Mouse (Mus musculus) stomach, embryonic 15.5 days (tissue): ENCODE measurements at regions not wholly inside any gene's neighbourhood (a gene's known extent, or its start where the extent isn't known, plus 50 kb on each side); places are given as distances from the start of the nearest gene placed in this dataset.

Experiments used
- ATAC-seq: fragments of 200-750 bp; cut with Nextera tagmentation; 2 replicates; pipeline ENCODE4 v1.8.0; 2017; ENCODE audit warnings: low read depth, moderate number of reproducible peaks, moderate TSS enrichment; ENCODE audit not compliant: insufficient read depth, low FRiP score
- H3K27ac ChIP-seq: fragments of 300-500 bp; sonication (generic); 2 replicates; pipeline ENCODE4 v1.5.1; 2015; ENCODE audit warnings: mild to moderate bottlenecking, inconsistent platforms
- H3K27me3 ChIP-seq: fragments of 300-500 bp; sonication (generic); replicated peaks from 2 replicates; pipeline ENCODE4 v1.6.1; 2015; ENCODE audit warnings: inconsistent platforms
- H3K36me3 ChIP-seq: fragments of 300-500 bp; sonication (generic); 2 replicates; pipeline ENCODE4 v1.6.1; 2015; ENCODE audit warnings: inconsistent platforms
- H3K4me1 ChIP-seq: fragments of 300-500 bp; sonication (generic); 2 replicates; pipeline ENCODE4 v1.6.1; 2015; ENCODE audit warnings: inconsistent platforms
- H3K4me2 ChIP-seq: fragments of 300-500 bp; sonication (generic); 2 replicates; pipeline ENCODE4 v1.6.1; 2015; ENCODE audit warnings: mild to moderate bottlenecking, inconsistent platforms
- H3K4me3 ChIP-seq: fragments of 300-500 bp; sonication (generic); replicated peaks from 2 replicates; pipeline ENCODE4 v1.5.1; 2015; ENCODE audit warnings: inconsistent platforms
- H3K9ac ChIP-seq: fragments of 300-500 bp; sonication (generic); 2 replicates; pipeline ENCODE4 v1.6.1; 2015; ENCODE audit warnings: inconsistent platforms
- H3K9me3 ChIP-seq: fragments of 300-500 bp; sonication (generic); 2 replicates; pipeline ENCODE4 v1.6.1; 2016; ENCODE audit warnings: inconsistent platforms
- WGBS: fragments of 180-500 bp; shearing (Covaris S2); methylation state at CpG from one replicate; pipeline ENCODE4 v1.1.7; 2015; 5-methylcytosine and 5-hydroxymethylcytosine counted together

GRCm38 (mm10) chr14:58538135-58538534 lies 467.8 kb downstream of the Fgf9 start:
- H3K27me3 ChIP-seq, result no peaks in the 10 kb centered on the region
- H3K36me3 ChIP-seq, result no peaks in the 10 kb centered on the region
- no peaks in the 10 kb centered on the region for H3K9me3 ChIP-seq
- H3K9ac ChIP-seq, result no peak overlapping the region
- H3K4me1 ChIP-seq, result no peaks in the 10 kb centered on the region
- H3K4me3 ChIP-seq, result no peak overlapping the region
- no peak overlapping the region for H3K27ac ChIP-seq
- WGBS, result 68% methylated on average over 6 of the region's 6 CpGs
- no peak overlapping the region for H3K4me2 ChIP-seq
- no peak for ATAC-seq

- no peaks in the 10 kb centered on the region for H3K4me1 ChIP-seq
- no peaks in the 10 kb centered on the region for H3K9me3 ChIP-seq
- no peak overlapping the region for H3K27ac ChIP-seq
- H3K9ac ChIP-seq, result no peak overlapping the region
- H3K4me2 ChIP-seq, result no peak overlapping the region
- H3K4me3 ChIP-seq, result no peak overlapping the region
- H3K36me3 ChIP-seq, result no peaks in the 10 kb centered on the region
- WGBS, result 49% methylated on average over 5 of the region's 5 CpGs
- no peaks in the 10 kb centered on the region for H3K27me3 ChIP-seq
- no peak for ATAC-seq
Measured at GRCm38 (mm10) chr14:58520976-58521549, 450.7 kb downstream of the Fgf9 start.

- Histone ChIP-seq H3K9me3 (no peaks in the 10 kb centered on the region), H3K4me3 (no peak overlapping the region), H3K4me1 (no peaks in the 10 kb centered on the region), H3K36me3 (no peaks in the 10 kb centered on the region), H3K27me3 (no peaks in the 10 kb centered on the region), H3K4me2 (no peak overlapping the region), H3K9ac (no peak overlapping the region), H3K27ac (no peak overlapping the region)
- ATAC-seq, result no peak
- WGBS, result 71% methylated on average over 5 of the region's 5 CpGs
Measured at GRCm38 (mm10) chr14:58520384-58520783, 450.0 kb downstream of the Fgf9 start.

- Histone ChIP-seq H3K27me3 (no peaks in the 10 kb centered on the region), H3K9ac (no peak overlapping the region), H3K9me3 (no peaks in the 10 kb centered on the region), H3K36me3 (no peaks in the 10 kb centered on the region), H3K4me2 (no peak overlapping the region), H3K4me1 (no peaks in the 10 kb centered on the region), H3K27ac (no peak overlapping the region), H3K4me3 (no peak overlapping the region)
- ATAC-seq, result no peak
- WGBS, result 96% methylated on average over 1 of the region's 1 CpGs
Measured at GRCm38 (mm10) chr14:58519086-58519485, 448.7 kb downstream of the Fgf9 start.

- H3K4me3 ChIP-seq, result no peak overlapping the region
- 34% methylated on average over 4 of the region's 4 CpGs for whole genome bisulfite sequencing
- no peak overlapping the region for H3K27ac ChIP-seq
- no peaks in the 10 kb centered on the region for H3K4me1 ChIP-seq
- H3K9me3 ChIP-seq, result no peaks in the 10 kb centered on the region
- no peak for ATAC-seq
- no peaks in the 10 kb centered on the region for H3K36me3 ChIP-seq
- no peaks in the 10 kb centered on the region for H3K27me3 ChIP-seq
- no peak overlapping the region for H3K4me2 ChIP-seq
- no peak overlapping the region for H3K9ac ChIP-seq
Measured at GRCm38 (mm10) chr14:58516543-58516942, 446.2 kb downstream of the Fgf9 start.

GRCm38 (mm10) chr14:58512177-58512576 lies 441.8 kb downstream of the Fgf9 start:
- H3K27me3 ChIP-seq, result no peaks in the 10 kb centered on the region
- no peaks in the 10 kb centered on the region for H3K9me3 ChIP-seq
- H3K36me3 ChIP-seq, result no peaks in the 10 kb centered on the region
- no peak overlapping the region for H3K4me2 ChIP-seq
- H3K9ac ChIP-seq, result no peak overlapping the region
- no peak overlapping the region for H3K4me3 ChIP-seq
- no peak for ATAC-seq
- 89% methylated on average over 6 of the region's 6 CpGs for WGBS
- H3K4me1 ChIP-seq, result no peaks in the 10 kb centered on the region
- H3K27ac ChIP-seq, result no peak overlapping the region

GRCm38 (mm10) chr14:58511571-58511985 lies 441.2 kb downstream of the Fgf9 start:
- H3K27ac ChIP-seq, result no peak overlapping the region
- no peak overlapping the region for H3K4me2 ChIP-seq
- no peaks in the 10 kb centered on the region for H3K36me3 ChIP-seq
- H3K27me3 ChIP-seq, result no peaks in the 10 kb centered on the region
- H3K4me3 ChIP-seq, result no peak overlapping the region
- H3K9me3 ChIP-seq, result no peaks in the 10 kb centered on the region
- H3K9ac ChIP-seq, result no peak overlapping the region
- ATAC-seq, result no peak
- 46% methylated on average over 4 of the region's 4 CpGs for WGBS
- H3K4me1 ChIP-seq, result no peaks in the 10 kb centered on the region

GRCm38 (mm10) chr14:58510790-58511189 lies 440.4 kb downstream of the Fgf9 start:
- no peak for ATAC-seq
- Histone ChIP-seq H3K27ac (no peak overlapping the region), H3K9ac (no peak overlapping the region), H3K4me3 (no peak overlapping the region), H3K4me2 (no peak overlapping the region), H3K9me3 (no peaks in the 10 kb centered on the region), H3K4me1 (no peaks in the 10 kb centered on the region), H3K36me3 (no peaks in the 10 kb centered on the region), H3K27me3 (no peaks in the 10 kb centered on the region)
- 76% methylated on average over 4 of the region's 4 CpGs for whole genome bisulfite sequencing

- no peak overlapping the region for H3K9ac ChIP-seq
- H3K27ac ChIP-seq, result no peak overlapping the region
- WGBS, result 62% methylated on average over 4 of the region's 4 CpGs
- no peaks in the 10 kb centered on the region for H3K27me3 ChIP-seq
- no peak overlapping the region for H3K4me2 ChIP-seq
- no peaks in the 10 kb centered on the region for H3K36me3 ChIP-seq
- H3K9me3 ChIP-seq, result no peaks in the 10 kb centered on the region
- H3K4me1 ChIP-seq, result no peaks in the 10 kb centered on the region
- H3K4me3 ChIP-seq, result no peak overlapping the region
- no peak for ATAC-seq
Measured at GRCm38 (mm10) chr14:58509106-58509505, 438.8 kb downstream of the Fgf9 start.

- 58% methylated on average over 3 of the region's 3 CpGs for WGBS
- Histone ChIP-seq H3K9me3 (no peaks in the 10 kb centered on the region), H3K36me3 (no peaks in the 10 kb centered on the region), H3K9ac (no peak overlapping the region), H3K4me2 (no peak overlapping the region), H3K27me3 (no peaks in the 10 kb centered on the region), H3K4me1 (no peaks in the 10 kb centered on the region), H3K27ac (no peak overlapping the region), H3K4me3 (no peak overlapping the region)
- ATAC-seq, result no peak
Measured at GRCm38 (mm10) chr14:58506490-58506889, 436.1 kb downstream of the Fgf9 start.

- Histone ChIP-seq H3K27me3 (no peaks in the 10 kb centered on the region), H3K4me2 (no peak overlapping the region), H3K4me3 (no peak overlapping the region), H3K9me3 (no peaks in the 10 kb centered on the region), H3K36me3 (no peaks in the 10 kb centered on the region), H3K27ac (no peak overlapping the region), H3K9ac (no peak overlapping the region), H3K4me1 (no peaks in the 10 kb centered on the region)
- ATAC-seq, result no peak
Measured at GRCm38 (mm10) chr14:58505841-58506240, 435.5 kb downstream of the Fgf9 start.

GRCm38 (mm10) chr14:58502890-58503289 lies 432.5 kb downstream of the Fgf9 start:
- Histone ChIP-seq H3K36me3 (no peaks in the 10 kb centered on the region), H3K27me3 (no peaks in the 10 kb centered on the region), H3K4me2 (no peak overlapping the region), H3K9ac (no peak overlapping the region), H3K4me3 (no peak overlapping the region), H3K4me1 (no peaks in the 10 kb centered on the region), H3K27ac (no peak overlapping the region), H3K9me3 (no peaks in the 10 kb centered on the region)
- no peak for ATAC-seq
- WGBS, result 51% methylated on average over 8 of the region's 8 CpGs

GRCm38 (mm10) chr14:58500014-58500413 lies 429.7 kb downstream of the Fgf9 start:
- no peaks in the 10 kb centered on the region for H3K9me3 ChIP-seq
- no peaks in the 10 kb centered on the region for H3K36me3 ChIP-seq
- no peak for ATAC-seq
- H3K4me1 ChIP-seq, result no peaks in the 10 kb centered on the region
- no peaks in the 10 kb centered on the region for H3K27me3 ChIP-seq
- H3K9ac ChIP-seq, result no peak overlapping the region
- peak overlapping the region; percentile 71 for H3K27ac ChIP-seq
- no peak overlapping the region for H3K4me2 ChIP-seq
- 48% methylated on average over 2 of the region's 2 CpGs for WGBS
- H3K4me3 ChIP-seq, result no peak overlapping the region
